Mouse (Mus musculus) bone marrow, adult 2 months (tissue): ENCODE results near the gene 2410002F23Rik.

Experiments
- CTCF ChIP-seq: fragments of 200-500 bp; IDR thresholded peaks from 2 replicates; pipeline ENCODE4 v1.5.1; 2011; ENCODE audit warnings: low read length, control low read depth; ENCODE audit not compliant: control insufficient read depth, insufficient read depth
- POLR2A ChIP-seq: fragments of 200-500 bp; IDR thresholded peaks from 2 replicates; pipeline ENCODE4 v1.6.1; 2011; ENCODE audit warnings: low read depth, mild to moderate bottlenecking, control low read depth, low read length, borderline replicate concordance; ENCODE audit not compliant: control insufficient read depth

- TF ChIP-seq CTCF = no peak
- no peak for TF ChIP-seq POLR2A
Measured at GRCm38 (mm10) chr7:44239913-44240312, 6.6 kb upstream of the 2410002F23Rik start.
